Mouse (Mus musculus): ENCODE data around the gene Gatm.

Gene Gatm

DNA sequence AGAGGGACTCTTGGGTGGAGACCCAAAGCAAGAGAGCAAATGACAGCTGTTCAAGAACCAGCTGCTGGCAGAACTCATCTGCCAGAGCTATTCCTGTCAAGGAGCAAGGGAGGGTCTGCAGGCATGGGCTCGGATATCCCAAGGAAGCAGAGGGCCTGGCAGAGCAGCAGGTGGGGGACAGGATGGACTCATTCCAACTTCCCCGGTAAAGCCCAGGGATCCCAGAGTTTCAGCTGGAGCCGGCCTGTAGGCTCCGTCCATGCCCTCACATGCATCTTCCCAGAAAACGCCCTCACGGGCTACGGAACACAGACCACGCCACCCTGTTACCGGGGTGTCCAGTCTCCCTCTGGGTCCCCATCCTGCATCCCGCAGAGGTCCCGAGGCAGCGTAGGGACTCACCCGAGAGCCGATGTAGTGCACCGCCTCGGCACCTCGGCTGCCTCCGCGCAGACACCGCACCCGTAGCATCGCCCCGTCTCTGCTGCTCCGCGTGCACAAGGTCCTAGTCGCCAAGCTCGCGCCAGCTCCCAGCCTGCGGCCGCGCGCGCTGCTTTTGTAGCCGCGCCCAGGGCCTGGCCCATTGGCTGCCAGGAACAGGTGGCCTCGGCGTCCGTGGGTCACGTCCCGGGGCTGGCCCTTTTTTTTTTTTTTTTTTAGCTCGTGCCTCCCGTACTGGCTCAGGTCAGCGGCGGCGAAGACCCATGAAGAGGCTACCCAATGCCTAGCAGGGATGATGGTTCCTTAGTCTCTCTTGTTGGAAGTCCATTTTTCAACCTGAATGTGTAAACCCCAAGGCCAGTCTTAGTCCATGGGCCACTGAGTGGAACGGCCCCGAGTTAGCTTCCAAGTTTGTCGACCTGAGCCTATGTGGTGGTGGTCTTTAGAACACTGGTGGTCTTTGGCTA lies at the start of gene Gatm:
Gene Gatm, minus strand, starts transcription at position 558 of the 908 bp plus-strand sequence.
- peak; percentile 43 for DNase-seq (ENCODE audit: low spot score)

DNA sequence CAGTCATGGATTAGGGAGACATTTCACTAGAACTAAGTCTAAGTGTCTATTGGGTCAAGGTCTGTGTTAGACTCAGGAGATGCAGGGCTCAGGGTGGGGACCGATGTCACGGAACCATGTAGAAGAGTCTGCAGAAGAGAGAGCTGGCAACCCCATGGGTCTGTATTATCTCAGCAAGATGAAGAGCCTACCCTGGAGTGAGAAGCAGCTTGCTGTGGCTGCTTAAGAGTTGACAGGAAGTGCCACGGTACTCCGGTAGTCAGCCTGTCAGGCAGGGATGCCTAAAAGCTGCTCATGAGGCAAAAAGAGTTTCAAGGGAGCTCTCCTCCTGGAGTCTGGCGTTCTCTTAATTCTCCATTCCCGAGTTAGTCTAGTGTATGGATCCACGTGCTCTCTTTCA lies 48.7 kb upstream of the Gatm start:
- no peak for DNase-seq (ENCODE audit: low spot score)

DNA sequence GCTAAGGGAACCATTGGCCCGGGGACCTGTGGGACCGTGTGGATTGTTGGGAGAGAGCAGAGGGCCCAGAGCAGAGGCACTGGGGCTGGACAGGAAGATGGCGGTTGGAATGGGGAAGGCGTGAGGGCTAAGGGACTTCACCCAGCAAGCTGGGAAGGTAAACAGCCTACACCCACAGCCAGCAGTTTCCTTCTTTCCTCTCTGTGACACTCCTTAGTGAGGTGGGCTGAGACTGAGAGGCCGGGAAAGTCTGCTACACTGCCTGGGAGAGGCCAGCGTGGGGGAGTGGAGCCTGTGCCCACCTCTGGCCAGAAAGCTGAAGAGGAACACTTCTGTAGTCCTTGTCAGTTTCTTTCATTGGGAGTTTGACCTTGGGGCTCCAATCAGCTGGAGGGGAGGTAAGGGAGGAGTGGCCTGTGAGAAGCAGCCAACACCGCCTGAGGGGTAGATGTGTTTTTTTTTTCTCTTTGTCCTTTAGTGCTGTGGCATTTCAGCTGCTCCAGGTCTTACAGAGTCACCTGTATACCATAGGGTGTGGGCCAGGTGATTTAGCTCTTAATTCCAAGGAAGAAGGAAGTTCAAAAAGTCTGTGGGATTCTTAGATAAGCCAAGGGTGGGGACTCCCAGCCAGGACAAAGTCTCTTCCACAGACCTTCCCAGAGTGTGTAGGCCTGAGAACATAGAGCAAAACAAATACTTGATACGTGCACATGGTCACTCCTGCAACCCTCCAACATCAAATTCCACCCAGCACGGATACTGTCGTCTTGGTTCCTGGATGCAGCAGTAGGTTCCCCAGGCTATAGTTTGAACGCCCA lies 46.8 kb upstream of the Gatm start:
- DNase-seq (ENCODE audit: low spot score) = no peak

DNA sequence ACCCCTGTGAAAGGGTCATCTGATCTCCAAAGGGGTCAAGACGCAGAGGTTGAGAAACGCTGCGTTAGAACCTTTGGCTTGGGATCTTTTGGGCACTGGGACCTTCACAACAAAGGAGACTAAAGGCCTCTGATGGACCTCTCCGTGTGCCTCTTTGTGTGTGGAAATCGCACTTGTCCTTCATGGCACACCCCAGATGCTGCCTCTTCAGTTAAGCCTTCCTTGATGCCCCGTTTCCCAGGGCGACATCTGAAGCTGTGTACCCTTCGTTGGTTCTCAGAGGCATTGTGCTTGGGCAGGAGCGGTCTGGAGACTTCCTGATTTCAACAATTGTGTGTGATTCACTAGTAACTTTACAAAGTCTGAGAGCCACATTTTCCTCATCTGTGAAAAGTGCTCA lies 45.7 kb upstream of the Gatm start:
- no peak for DNase-seq (ENCODE audit: low spot score)

DNA sequence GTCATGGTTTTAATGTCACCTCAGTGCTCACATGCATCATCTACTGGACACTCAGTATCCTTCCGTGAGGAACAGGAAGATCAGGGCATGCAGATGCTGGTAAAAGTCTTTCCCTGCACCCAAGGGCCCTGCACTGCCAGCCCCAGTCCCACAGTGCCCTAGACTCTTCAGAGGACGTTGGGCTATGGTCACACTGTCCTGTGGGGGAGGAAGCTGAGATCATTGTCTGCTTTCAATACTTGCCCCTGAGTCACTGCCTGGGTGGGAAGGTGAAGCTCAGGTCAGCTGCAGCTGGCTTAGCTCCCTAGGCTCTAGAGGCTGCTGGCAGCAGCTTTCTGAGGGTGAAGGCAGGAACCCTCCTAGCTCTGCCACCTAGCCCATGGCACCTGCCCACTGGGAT lies 44.9 kb upstream of the Gatm start:
- no peak for DNase-seq (ENCODE audit: low spot score)

DNA sequence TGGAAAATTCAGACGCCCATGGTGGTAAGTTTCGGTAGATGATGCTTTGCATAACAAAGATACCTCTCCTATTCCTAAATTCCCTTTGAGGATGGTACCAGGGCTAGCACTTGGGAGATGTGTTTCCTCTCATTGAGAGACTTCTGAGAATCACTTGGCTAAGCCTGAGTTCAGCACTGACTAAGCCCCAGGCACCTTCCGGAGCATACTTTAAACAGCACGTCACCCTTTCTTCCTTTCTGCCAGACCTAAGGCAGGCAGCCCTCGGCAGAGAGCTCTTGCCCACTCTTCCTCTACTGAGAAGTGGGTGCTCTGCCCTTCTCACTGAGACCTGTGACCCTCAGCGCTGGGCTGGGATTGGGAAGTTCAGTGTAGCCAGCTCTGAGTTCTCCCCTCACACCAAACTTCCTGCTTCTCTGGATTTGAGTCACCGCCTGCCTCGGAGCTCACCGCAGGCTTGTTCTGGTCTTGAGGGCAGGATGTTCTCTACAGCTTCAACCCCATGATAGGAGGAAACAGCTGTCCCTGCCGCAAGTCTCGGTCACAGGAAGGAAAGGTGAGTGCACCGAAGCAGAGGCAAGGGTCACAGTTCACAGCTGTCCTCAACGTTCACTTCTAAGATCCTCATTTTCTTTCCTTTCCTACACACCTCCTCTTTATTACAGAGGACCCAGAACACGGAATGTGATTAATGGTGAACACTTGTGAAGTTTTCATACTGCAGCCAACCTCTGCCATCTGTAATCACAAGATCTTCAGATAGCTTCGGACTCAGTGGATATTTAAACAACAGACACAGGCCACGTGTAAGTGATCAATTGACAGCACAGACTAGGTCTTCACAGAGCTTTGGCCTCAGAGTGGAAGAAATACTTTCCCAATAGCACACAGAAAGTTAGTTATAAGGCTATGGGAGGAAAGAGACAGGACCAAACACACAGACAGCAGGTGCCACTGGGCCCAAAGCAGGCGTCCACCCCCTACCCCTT lies 41.3 kb upstream of the Gatm start:
- DNase-seq (ENCODE audit: low spot score) = no peak

DNA sequence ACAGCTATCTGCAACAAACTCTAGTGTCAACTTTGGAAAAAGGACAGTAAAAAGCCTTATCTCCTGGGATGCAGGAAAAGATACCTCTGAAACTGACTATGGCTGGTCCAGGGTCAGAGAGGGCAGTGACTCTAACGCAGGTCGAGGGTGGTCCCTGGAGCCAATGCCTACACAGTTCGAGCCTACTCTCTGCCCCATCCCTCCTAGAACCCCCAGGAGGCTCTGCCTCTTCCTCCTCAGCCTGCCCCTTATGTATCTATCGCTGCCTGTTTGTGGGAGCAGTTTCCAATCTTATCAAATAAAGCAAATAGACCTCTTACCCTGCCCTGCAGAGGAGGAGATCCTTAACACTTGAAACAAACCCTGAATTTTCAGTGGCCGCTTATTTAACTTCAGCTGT lies 27.6 kb upstream of the Gatm start:
- DNase-seq (ENCODE audit: low spot score) = no peak

DNA sequence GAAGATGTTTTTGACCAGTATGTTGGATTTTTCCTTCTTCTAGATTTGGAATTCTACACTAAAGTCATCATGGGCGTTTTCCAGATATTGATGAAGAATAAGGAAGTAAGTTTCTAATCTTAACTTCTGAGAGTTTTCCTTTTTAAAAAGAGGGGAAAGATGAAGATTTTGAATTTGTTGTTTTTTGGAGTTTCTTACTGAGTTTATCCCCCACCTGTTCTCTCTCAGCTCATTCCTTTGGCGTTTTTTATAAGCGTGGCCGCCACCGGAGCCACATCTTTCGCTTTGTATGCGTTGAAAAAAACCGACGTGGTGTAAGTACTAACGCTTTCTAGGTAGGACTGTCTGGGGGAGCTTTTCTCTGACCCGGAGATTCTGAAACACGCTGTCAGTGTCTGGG lies 26.9 kb upstream of the Gatm start:
- DNase-seq (ENCODE audit: low spot score) = no peak

DNA sequence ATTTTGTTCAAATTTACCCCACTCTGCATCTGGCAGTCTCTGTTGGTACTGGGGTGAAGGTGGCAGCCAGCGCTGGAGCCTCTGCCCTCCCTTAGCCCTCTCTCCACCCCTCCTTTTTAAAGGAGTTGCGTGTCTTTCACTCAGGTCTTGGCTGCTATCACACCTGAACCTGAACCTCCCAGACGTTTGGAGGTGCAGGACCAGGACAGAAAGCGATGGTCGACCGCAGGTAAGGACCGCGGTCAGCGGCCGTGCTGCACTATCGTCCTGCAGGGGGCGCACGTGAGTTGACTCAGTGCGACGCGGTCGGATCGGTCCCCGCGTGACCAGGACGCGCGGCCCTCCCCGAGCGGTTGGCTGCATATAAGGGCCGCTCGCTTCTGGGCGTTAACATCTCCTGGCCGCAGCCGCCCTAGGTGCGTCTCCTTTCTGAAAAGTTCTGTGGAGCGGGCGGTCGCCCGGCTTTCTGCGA lies 26.5 kb upstream of the Gatm start:
- DNase-seq (ENCODE audit: low spot score) = peak; percentile 14

DNA sequence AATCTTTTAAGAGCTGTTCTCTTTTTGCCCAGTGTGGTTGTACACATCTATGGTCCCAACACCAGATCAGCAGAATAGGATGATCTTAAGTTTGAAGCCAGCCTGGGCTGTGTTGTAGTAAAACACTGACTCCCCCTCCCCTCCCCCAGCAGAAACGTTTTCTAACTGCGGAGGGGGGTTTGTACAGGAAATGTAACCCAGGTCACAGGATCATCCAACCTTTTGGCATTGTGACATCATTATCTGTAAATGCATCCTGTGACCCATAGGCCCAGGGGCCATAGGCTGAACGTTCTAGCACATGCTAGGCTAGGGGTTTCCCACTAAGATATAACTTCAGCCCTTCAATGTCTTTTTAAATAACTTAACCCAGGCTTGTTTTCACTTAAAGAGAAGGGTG lies 25.6 kb upstream of the Gatm start, which contains the start of gene AA467197:
Gene AA467197, plus strand, starts transcription at position 301 of the 400 bp plus-strand sequence.
- DNase-seq (ENCODE audit: low spot score) = no peak

DNA sequence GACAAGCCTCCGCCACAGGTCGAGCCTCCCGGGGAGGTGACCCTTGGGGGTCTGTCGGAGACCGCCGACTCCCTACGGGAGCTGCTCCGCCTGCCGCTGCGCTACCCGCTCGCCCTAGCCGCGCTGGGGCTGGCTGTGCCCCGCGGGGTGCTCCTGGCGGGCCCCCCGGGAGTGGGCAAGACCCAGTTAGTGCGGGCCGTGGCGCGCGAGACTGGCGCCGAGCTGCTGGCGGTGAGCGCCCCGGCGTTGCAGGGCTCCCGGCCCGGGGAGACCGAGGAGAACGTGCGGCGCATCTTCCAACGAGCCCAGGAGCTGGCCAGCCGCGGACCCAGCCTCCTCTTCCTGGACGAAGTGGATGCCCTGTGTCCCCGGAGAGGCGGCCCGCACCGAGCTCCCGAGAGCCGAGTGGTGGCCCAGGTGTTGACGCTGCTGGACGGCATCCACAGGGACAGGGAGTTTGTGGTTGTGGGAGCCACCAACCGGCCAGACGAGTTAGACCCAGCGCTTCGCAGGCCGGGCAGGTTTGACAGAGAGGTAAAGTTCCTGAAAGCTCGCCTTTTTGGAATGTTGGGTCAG lies 20.2 kb upstream of the Gatm start:
- peak; percentile 55 for DNase-seq (ENCODE audit: low spot score)

DNA sequence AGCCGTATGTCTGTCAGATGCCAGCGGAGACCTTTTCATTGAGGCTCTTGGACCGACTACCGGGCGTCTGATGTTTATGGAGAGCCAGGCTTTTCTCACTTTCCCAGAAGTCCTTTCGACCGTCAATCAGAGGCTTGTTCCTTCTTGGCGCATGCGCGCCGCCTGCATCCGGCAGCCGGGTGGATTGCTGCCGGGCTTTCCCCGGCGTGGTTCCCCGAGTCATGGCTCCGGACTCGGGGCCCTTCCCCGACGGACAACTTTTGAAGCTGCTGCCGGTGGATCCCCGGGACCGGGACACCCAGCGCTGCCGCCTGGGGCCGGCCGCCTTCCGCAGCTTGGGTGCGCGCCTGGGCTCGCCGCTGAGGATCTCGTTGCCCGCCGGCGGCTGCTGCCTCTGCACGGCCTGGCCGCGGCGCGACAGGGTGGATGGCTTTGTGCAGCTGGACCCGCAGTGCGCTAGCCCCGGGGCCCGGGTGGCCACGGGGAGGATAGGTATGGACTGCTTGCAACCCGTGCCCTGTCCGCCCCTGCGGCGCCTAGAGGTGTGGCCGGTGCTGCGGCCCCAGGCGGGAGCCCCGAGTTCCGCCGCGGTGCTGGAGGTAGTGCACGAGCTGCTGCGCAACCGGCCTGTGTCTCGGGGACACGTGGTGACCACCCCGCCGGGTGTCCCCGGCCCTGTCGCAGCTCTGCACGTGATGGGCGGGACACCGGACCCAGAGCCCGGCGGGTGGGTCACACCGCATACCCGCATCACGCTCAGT lies 19.5 kb upstream of the Gatm start:
- peak; percentile 84 for DNase-seq (ENCODE audit: low spot score)

DNA sequence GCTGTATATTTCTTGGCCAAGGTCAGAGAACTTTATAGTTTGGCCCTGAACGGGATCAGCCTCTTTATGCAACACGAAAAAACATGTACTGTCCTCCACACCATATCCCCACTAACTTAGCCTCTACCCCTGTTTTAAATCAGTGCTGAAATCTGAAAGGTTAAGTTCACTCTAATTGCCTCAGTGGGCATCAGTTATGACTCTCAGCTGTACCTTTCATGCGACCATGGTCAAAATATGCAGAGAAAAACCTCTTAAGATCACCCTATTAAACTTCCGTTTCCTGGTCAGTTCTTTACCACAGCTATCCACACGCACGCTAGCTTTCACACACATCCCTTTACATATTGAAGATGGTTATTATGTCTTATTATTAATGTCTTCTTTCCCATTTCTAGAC lies 18.8 kb upstream of the Gatm start:
- no peak for DNase-seq (ENCODE audit: low spot score)

DNA sequence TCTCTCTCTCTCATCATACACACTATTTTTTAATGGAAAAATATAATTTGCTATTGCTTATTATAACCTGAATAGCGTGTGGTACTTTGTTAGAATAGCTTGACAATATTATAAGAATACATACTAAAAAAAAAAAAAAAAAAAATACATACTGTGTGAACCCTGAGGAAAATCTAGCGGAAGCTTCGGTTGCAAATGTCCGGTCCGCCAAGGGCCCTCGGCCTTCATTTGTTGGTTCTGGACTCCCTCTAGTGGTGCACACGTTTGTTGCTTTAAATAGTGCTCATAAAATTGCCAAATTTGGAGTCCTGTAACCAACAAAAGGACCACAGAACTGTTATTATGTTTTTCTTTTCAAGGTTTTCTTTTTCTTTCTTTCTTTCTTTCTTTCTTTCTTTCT lies 17.9 kb upstream of the Gatm start:
- peak; percentile 53 for DNase-seq (ENCODE audit: low spot score)

DNA sequence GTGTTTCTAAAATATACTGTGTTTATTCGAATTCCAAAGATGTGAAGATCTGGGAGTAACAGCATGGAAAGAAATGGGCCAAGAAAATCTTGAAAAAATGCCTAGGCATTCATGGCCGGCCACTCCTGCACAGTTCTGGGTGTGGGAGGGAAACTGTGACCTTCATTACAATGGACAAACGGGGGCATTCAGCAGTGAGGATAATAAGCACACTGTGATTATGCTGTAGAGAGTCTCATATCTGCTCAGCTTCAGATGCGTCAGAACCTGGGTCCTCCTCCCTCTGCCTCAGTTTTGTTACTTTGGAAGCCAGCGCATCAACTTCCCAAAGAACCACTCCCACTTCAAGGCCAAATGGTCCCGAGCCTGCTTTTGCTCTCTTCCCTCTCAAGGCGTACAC lies 14.8 kb upstream of the Gatm start:
- no peak for DNase-seq (ENCODE audit: low spot score)

DNA sequence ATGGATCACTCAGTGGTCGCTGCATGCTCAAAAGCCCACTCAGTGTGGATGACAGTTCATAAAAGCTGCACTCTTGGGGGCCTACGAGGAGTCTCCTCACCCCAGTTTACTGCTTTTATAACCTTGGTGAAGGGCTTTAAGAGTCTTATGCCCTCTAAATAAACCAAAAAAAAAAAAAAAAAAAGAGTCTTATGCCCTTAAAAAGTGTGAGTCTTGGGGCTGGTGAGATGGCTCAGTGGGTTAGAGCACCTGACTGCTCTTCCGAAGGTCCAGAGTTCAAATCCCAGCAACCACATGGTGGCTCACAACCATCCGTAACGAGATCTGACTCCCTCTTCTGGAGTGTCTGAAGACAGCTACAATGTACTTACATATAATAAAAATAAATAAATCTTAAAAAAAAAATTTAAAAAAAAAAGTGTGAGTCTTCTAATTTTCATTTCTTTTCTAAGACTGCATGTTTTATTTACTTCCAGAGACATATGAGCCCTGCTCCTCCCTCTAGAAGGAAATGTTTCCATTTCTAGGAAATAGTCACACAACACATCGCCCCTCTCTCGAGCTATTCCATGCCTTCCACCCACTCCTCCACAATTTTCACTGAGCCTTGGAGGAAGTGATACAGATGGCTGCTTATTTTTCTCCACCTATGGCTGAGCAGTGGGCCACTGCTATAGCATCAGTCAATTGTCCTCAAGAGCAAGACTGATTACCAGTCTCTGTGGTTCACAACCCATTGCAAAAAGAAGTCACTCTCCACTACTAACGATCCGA lies 10.4 kb upstream of the Gatm start:
- no peak for DNase-seq (ENCODE audit: low spot score)

DNA sequence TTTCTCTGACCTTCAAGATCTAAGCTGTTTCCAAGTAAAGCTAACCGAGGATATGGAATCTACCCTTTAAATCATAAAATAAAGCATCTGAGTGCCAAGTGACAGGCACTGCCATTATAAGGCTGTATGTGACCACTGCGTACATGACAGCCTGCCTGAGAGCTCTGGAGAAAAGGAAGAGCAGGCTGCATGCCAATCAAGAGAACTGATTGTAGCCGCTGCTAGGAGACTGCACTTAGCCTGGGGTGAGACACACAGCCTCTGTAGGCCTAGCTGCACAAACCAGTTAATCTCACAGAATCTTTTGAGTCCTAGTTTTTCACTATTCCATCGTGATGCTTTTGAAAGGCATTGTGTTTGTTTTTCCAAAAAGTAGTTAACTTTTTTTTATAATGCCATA lies 7.6 kb upstream of the Gatm start:
- DNase-seq (ENCODE audit: low spot score) = no peak

DNA sequence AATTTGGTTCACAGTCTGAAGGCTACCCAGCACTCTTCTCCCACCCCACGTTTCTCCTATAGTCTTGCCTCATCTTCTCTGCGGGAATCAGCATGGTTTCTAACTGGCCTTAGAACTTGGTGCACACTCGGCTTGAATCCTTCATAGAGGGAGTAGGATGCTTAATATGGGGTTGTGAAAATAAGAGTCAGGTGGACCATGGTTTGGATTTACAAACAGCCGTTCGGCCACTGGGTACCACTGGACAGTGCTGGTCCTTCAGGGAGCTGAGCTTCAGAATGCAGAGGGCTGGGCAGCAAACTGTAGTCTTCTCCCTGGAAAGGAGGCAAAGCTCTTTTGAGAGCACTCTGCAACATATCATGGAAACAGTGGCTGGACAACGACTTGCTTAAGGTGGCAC lies 6.7 kb upstream of the Gatm start:
- no peak for DNase-seq (ENCODE audit: low spot score)

DNA sequence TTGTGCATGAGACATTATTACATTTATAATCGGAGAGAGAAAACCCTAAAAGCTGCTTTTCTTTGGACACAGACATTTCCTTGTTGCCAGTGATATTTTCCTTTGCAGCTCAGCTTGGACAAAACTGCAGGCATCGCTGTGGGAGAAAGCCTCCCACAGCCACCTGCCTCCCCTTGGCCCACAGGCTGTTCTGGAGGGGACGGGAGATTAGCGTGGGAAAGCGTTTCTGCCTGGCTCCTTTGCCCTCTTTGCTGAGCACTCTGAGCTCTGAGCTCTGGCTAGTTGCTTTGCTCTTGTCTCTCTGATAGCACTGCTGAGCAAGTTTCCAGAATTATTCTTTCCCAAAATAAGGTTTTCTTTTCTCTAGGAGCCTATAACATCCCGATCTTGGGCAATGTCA lies 5.1 kb upstream of the Gatm start:
- no peak for DNase-seq (ENCODE audit: low spot score)

DNA sequence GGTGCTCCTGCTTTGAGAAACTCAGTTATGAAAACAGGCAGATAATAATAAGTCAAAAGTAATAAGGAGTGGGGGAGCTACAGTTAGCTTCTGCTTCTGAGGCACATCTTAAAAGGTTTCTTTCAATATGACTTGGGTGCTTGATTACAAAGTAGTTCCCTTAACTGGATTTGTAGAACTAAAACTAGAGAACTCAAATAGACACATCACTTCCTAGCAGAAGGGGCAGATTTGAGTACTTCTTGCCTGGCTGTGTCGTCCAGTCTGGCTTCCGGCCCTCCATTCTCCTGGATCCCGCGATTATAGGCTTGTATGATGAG lies 511 bp upstream of the Gatm start:
- no peak for DNase-seq (ENCODE audit: low spot score)
